Mouse (Mus musculus): ENCODE data around the gene A630023A22Rik. TPM values are rescaled to one million over a fixed set of nuclear protein-coding genes. Genes with fewer than 3 reads are reported as not detected.

The A630023A22Rik gene
- total and polyA plus RNA-seq, 2 experiments from 2014 or later, result not detected

DNA sequence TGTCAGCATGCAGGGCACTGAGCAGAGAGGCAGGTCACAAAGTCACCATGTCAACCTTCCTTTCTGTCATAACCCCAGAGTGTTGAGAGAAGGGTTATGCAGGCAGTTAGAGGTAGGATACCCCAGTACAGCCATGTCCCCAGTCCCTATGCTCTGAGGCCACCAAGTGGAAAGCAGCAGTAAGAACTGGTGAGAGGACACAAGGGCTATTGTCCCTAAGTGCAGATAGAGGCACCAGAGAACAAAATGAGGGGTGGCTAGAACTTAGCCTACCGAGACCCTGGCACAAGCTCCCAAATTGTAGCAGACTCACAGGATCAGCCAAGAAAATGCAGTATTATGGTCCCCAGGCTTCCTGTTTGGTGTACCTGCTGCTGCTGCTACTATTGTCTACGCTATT, 85.6 kb downstream of the A630023A22Rik start:
- Histone ChIP-seq H3K36me3 (ENCODE audit: insufficient read depth) (no peaks in the 10 kb centered on the region), H3K4me1 (ENCODE audit: insufficient read depth) (no peaks in the 10 kb centered on the region), H3K9me3 (ENCODE audit: low read length) (no peaks in the 10 kb centered on the region), H3K4me2 (ENCODE audit: low read depth) (no peak overlapping the region), H3K4me3 (ENCODE audit: low read depth, low read length) (no peak overlapping the region), H3K27ac (ENCODE audit: low read depth, low read length) (no peak overlapping the region), H3K9ac (no peak overlapping the region), H3K27me3 (ENCODE audit: insufficient read depth, low read length) (no peaks in the 10 kb centered on the region)
- TF ChIP-seq CTCF (IDR thresholded peaks at IDR 0.05; ENCODE audit: low read depth), result no peak
- DNase-seq (no peak), ATAC-seq (no peak)
- WGBS, result 92% methylated on average over 2 of the region's 2 CpGs

DNA sequence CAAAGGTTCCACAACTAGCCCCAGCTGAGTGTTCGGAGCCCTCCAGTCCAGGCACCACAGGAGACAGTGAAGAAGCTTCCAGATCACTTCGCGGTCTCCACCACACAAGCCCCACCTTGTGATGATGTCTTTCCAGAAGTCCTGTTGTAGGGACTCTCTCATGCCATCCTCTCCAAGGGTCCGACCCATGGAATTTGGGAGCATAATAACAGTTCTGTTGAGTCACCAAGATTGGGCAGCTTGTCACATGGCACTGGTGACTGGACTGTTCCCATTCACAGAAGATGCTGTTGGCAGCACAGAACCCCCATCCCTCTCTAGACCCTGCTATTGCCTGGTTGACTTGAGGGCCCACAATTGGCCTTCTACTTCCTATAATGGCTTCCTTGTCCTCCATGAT, 86.2 kb downstream of the A630023A22Rik start, which contains the start of gene Gm5460:
Gm5460 (plus strand) TSS at position 378 of the 400 bp plus-strand sequence.
- ATAC-seq, result no peak
- Histone ChIP-seq H3K4me3 (ENCODE audit: low read depth, low read length) (no peak within 1 kb of the TSS), H3K4me2 (ENCODE audit: low read depth) (no peak within 1 kb of the TSS), H3K9me3 (ENCODE audit: low read length) (no peaks in the 10 kb centered on the region), H3K27me3 (ENCODE audit: insufficient read depth, low read length) (no peaks in the 10 kb centered on the region), H3K36me3 (ENCODE audit: insufficient read depth) (no peaks in the 10 kb centered on the region), H3K9ac (no peak within 1 kb of the TSS), H3K27ac (ENCODE audit: low read depth, low read length) (no peak within 1 kb of the TSS), H3K4me1 (ENCODE audit: insufficient read depth) (no peaks in the 10 kb centered on the region)
- no peak for TF ChIP-seq CTCF (IDR thresholded peaks at IDR 0.05; ENCODE audit: low read depth)
- WGBS, result 96% methylated on average over 4 of the region's 4 CpGs
- DNase-seq, result no peak

DNA sequence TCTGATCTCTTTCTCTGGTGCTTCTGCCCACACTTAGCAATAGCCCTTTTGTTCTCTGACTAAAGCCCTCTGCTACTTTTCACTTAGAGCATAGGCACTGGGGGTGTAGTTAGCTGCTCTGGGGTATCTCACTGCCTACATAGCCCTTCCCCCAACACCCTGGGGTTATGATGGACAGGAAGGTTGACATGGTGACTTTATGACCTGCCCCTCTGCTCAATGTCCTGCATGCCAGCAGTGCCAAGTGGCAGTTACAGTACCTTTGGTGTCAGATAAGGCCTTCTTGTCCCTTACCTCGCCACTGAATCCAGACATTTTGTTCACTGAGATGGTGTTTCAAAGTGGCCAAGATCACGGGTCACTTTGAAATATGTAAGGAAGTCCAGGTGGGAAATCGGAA, 87.5 kb downstream of the A630023A22Rik start, which contains the start of gene Gm30083:
Gm30083 (minus strand) TSS at position 120 of the 400 bp plus-strand sequence.
- Histone ChIP-seq H3K9me3 (ENCODE audit: low read length) (no peaks in the 10 kb centered on the region), H3K36me3 (ENCODE audit: insufficient read depth) (no peaks in the 10 kb centered on the region), H3K4me1 (ENCODE audit: insufficient read depth) (no peaks in the 10 kb centered on the region), H3K27me3 (ENCODE audit: insufficient read depth, low read length) (no peaks in the 10 kb centered on the region), H3K27ac (ENCODE audit: low read depth, low read length) (no peak within 1 kb of the TSS), H3K9ac (no peak within 1 kb of the TSS), H3K4me2 (ENCODE audit: low read depth) (no peak within 1 kb of the TSS), H3K4me3 (ENCODE audit: low read depth, low read length) (no peak within 1 kb of the TSS)
- 88% methylated on average over 3 of the region's 3 CpGs for WGBS
- ATAC-seq (no peak), DNase-seq (no peak)
- TF ChIP-seq CTCF (IDR thresholded peaks at IDR 0.05; ENCODE audit: low read depth), result no peak

DNA sequence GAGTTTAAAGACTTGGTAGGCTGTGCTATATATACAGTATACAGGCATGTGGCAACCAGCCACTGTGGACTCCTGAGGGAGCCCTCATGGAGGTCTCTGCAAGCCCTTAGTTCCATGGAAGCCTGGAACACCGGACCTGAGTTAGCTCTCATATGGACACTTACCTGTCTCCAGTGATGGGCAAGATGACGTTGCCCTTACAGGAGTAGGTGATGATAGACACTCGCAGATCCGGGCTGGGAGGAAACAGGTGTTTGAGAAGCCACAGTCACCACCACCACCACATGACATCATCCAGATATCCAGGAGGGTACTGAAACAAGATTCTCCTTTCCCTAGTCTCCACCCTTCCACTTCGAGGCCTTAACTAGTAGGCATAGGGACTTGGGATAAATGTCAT, 100.2 kb downstream of the A630023A22Rik start:
- H3K27ac ChIP-seq (ENCODE audit: low read depth, low read length), result no peak overlapping the region
- no peaks in the 10 kb centered on the region for H3K36me3 ChIP-seq (ENCODE audit: insufficient read depth)
- ATAC-seq, result no peak
- no peak overlapping the region for H3K4me3 ChIP-seq (ENCODE audit: low read depth, low read length)
- H3K27me3 ChIP-seq (ENCODE audit: insufficient read depth, low read length), result no peaks in the 10 kb centered on the region
- no peaks in the 10 kb centered on the region for H3K9me3 ChIP-seq (ENCODE audit: low read length)
- WGBS, result 89% methylated on average over 5 of the region's 5 CpGs
- H3K4me2 ChIP-seq (ENCODE audit: low read depth), result no peak overlapping the region
- no peaks in the 10 kb centered on the region for H3K4me1 ChIP-seq (ENCODE audit: insufficient read depth)
- DNase-seq, result no peak
- no peak for TF ChIP-seq CTCF (IDR thresholded peaks at IDR 0.05; ENCODE audit: low read depth)
- H3K9ac ChIP-seq, result no peak overlapping the region

DNA sequence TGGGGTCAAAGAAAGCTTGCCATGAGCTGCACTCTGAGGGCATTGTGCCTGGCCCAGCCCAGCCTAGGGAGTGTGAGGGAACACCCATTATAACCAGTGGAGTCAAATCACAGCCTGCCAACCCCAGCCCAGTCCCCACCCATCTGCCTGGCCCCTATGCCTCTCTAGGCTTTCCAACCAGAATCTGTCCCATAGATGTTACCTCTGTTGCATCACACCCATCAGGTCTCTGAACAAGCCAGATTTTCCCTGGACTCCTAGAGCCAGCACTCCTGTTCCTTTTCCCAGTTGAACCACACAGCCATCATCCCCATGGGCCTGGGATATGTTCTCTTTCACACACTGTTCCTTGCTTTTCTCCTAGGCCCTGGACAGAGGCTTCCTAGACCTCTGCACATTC, 101.1 kb downstream of the A630023A22Rik start:
- no peaks in the 10 kb centered on the region for H3K9me3 ChIP-seq (ENCODE audit: low read length)

More for the DNA sequence above, 101.1 kb downstream of the A630023A22Rik start:
- H3K27ac ChIP-seq (ENCODE audit: low read depth, low read length), result no peak overlapping the region
- no peak overlapping the region for H3K4me3 ChIP-seq (ENCODE audit: low read depth, low read length)
- H3K36me3 ChIP-seq (ENCODE audit: insufficient read depth), result no peaks in the 10 kb centered on the region
- H3K27me3 ChIP-seq (ENCODE audit: insufficient read depth, low read length), result no peaks in the 10 kb centered on the region
- TF ChIP-seq CTCF (IDR thresholded peaks at IDR 0.05; ENCODE audit: low read depth), result no peak
- H3K9ac ChIP-seq, result no peak overlapping the region
- no peak overlapping the region for H3K4me2 ChIP-seq (ENCODE audit: low read depth)
- DNase-seq (no peak), ATAC-seq (no peak)
- H3K4me1 ChIP-seq (ENCODE audit: insufficient read depth), result no peaks in the 10 kb centered on the region

Other genes starting within 250 kb of the A630023A22Rik start
- gene Gdf10, start 179.2 kb downstream of the A630023A22Rik start, total RNA-seq (2014; rRNA removed), result 6.8 and 8.8 TPM in 2 replicates
- gene Gdf10, start 179.2 kb downstream of the A630023A22Rik start, polyA plus RNA-seq (2015; fragmentation: Nextera tagmentation; extraction: Ambion mirVana), result 9.6 and 10.6 TPM in 2 replicates
- gene Gdf2, start 161.7 kb downstream of the A630023A22Rik start, total RNA-seq (2014; rRNA removed), result 0.05 TPM in 1 of 2 replicates, not detected in the other
- gene Gdf2, start 161.7 kb downstream of the A630023A22Rik start, polyA plus RNA-seq (2015; fragmentation: Nextera tagmentation; extraction: Ambion mirVana), result 0.06 TPM in 1 of 2 replicates, not detected in the other
- 0.29 and 0.46 TPM in 2 replicates for gene Rbp3, start 148.8 kb downstream of the A630023A22Rik start, total RNA-seq (2014; rRNA removed)
- gene Rbp3, start 148.8 kb downstream of the A630023A22Rik start, polyA plus RNA-seq (2015; fragmentation: Nextera tagmentation; extraction: Ambion mirVana), result 0.16 and 0.34 TPM in 2 replicates
- 1.3 and 1.8 TPM in 2 replicates for gene Zfp488, start 124.0 kb downstream of the A630023A22Rik start, total RNA-seq (2014; rRNA removed)
- 0.36 TPM in 2 replicates for gene Zfp488, start 124.0 kb downstream of the A630023A22Rik start, polyA plus RNA-seq (2015; fragmentation: Nextera tagmentation; extraction: Ambion mirVana)
- not detected in 2 replicates for gene Gm30083, start 87.6 kb downstream of the A630023A22Rik start, total RNA-seq (2014; rRNA removed)
- not detected in 2 replicates for gene Gm30083, start 87.6 kb downstream of the A630023A22Rik start, polyA plus RNA-seq (2015; fragmentation: Nextera tagmentation; extraction: Ambion mirVana)
- not detected in 2 replicates for gene Gm5460, start 86.0 kb downstream of the A630023A22Rik start, total RNA-seq (2014; rRNA removed)
- not detected in 2 replicates for gene Gm5460, start 86.0 kb downstream of the A630023A22Rik start, polyA plus RNA-seq (2015; fragmentation: Nextera tagmentation; extraction: Ambion mirVana)
- not detected in 2 replicates for gene Antxrl, start 50.0 kb downstream of the A630023A22Rik start, total RNA-seq (2014; rRNA removed)
- not detected in 2 replicates for gene Antxrl, start 50.0 kb downstream of the A630023A22Rik start, polyA plus RNA-seq (2015; fragmentation: Nextera tagmentation; extraction: Ambion mirVana)
- 0.14 and 0.54 TPM in 2 replicates for gene Anxa8, start 16.8 kb downstream of the A630023A22Rik start, total RNA-seq (2014; rRNA removed)
- gene Anxa8, start 16.8 kb downstream of the A630023A22Rik start, polyA plus RNA-seq (2015; fragmentation: Nextera tagmentation; extraction: Ambion mirVana), result 0.40 and 0.63 TPM in 2 replicates
- 0.08 and 0.19 TPM in 2 replicates for gene Npy4r, start 49.7 kb upstream of the A630023A22Rik start, total RNA-seq (2014; rRNA removed)
- 0.05 and 0.10 TPM in 2 replicates for gene Npy4r, start 49.7 kb upstream of the A630023A22Rik start, polyA plus RNA-seq (2015; fragmentation: Nextera tagmentation; extraction: Ambion mirVana)
- 23.3 and 26.0 TPM in 2 replicates for gene Gprin2, start 98.9 kb upstream of the A630023A22Rik start, total RNA-seq (2014; rRNA removed)
- 6.9 and 8.0 TPM in 2 replicates for gene Gprin2, start 98.9 kb upstream of the A630023A22Rik start, polyA plus RNA-seq (2015; fragmentation: Nextera tagmentation; extraction: Ambion mirVana)
- gene Syt15, start 116.8 kb upstream of the A630023A22Rik start, total RNA-seq (2014; rRNA removed), result 1.0 and 1.5 TPM in 2 replicates
- 0.35 and 0.65 TPM in 2 replicates for gene Syt15, start 116.8 kb upstream of the A630023A22Rik start, polyA plus RNA-seq (2015; fragmentation: Nextera tagmentation; extraction: Ambion mirVana)
- 6.3 and 22.0 TPM in 2 replicates for gene Shld2, start 207.7 kb upstream of the A630023A22Rik start, total RNA-seq (2014; rRNA removed)
- 4.9 and 7.6 TPM in 2 replicates for gene Shld2, start 207.7 kb upstream of the A630023A22Rik start, polyA plus RNA-seq (2015; fragmentation: Nextera tagmentation; extraction: Ambion mirVana)
- 179 and 182 TPM in 2 replicates for gene Glud1, start 208.0 kb upstream of the A630023A22Rik start, total RNA-seq (2014; rRNA removed)
- gene Glud1, start 208.0 kb upstream of the A630023A22Rik start, polyA plus RNA-seq (2015; fragmentation: Nextera tagmentation; extraction: Ambion mirVana), result 96.4 and 114 TPM in 2 replicates